Comparison of ENCODE assay signal across 8 mouse cellular contexts in genomic region chr15:79380468-79381444, GRCm38 (mm10). TPM values are rescaled to one million over a fixed set of nuclear protein-coding genes. Genes with fewer than 3 reads are reported as not detected.
DNase-seq lines count a peak whose midpoint lies in the region; ATAC-seq lines count a peak whose summit lies in the region.

No protein-coding gene starts in this region.

- peaks cover 31% of the 10 kb centered on the region for H3K36me3 ChIP-seq in intestine, embryonic 14.5 days (ENCODE audit: control insufficient read depth, insufficient read depth, low read length)
- H3K36me3 ChIP-seq in limb, embryonic 10.5 days = peaks cover 43% of the 10 kb centered on the region
- H3K36me3 ChIP-seq in midbrain, embryonic 11.5 days (ENCODE audit: control insufficient read depth, insufficient read depth, low read length) = peaks cover 2% of the 10 kb centered on the region; the same call in 1 of the 2 replicates

- H3K4me3 ChIP-seq in intestine, embryonic 14.5 days (ENCODE audit: low read depth, low read length) = no peak overlapping the region
- H3K4me3 ChIP-seq in limb, embryonic 10.5 days = no peak overlapping the region
- H3K4me3 ChIP-seq in midbrain, embryonic 11.5 days (ENCODE audit: low read depth, low read length) = no peak overlapping the region

- no peak overlapping the region for H3K4me2 ChIP-seq in intestine, embryonic 14.5 days (ENCODE audit: low read length)
- H3K4me2 ChIP-seq in midbrain, embryonic 11.5 days = no peak overlapping the region

- peak; percentile 56 for ATAC-seq in intestine, embryonic 14.5 days (replicated peaks; ENCODE audit: low FRiP score, low TSS enrichment, low read depth)
- ATAC-seq in midbrain, embryonic 11.5 days (ENCODE audit: low FRiP score) = peak; percentile 70

- no peak overlapping the region for H3K9ac ChIP-seq in intestine, embryonic 14.5 days (ENCODE audit: low read length)
- no peak overlapping the region for H3K9ac ChIP-seq in midbrain, embryonic 11.5 days (ENCODE audit: low read length)

- H3K27me3 ChIP-seq in intestine, embryonic 14.5 days (replicated peaks; ENCODE audit: control insufficient read depth, insufficient read depth, low read length) = no peaks in the 10 kb centered on the region
- H3K27me3 ChIP-seq in limb, embryonic 10.5 days (ENCODE audit: low read depth, poor library complexity, severe bottlenecking) = no peaks in the 10 kb centered on the region
- no peaks in the 10 kb centered on the region for H3K27me3 ChIP-seq in midbrain, embryonic 11.5 days (ENCODE audit: control insufficient read depth, insufficient read depth, low read length)

- H3K9me3 ChIP-seq in intestine, embryonic 14.5 days (ENCODE audit: control insufficient read depth, low read length) = no peaks in the 10 kb centered on the region
- no peaks in the 10 kb centered on the region for H3K9me3 ChIP-seq in limb, embryonic 10.5 days (replicated peaks)
- H3K9me3 ChIP-seq in midbrain, embryonic 11.5 days (ENCODE audit: control insufficient read depth, low read length) = no peaks in the 10 kb centered on the region

- H3K4me1 ChIP-seq in intestine, embryonic 14.5 days (replicated peaks; ENCODE audit: control insufficient read depth, insufficient read depth, low read length) = no peaks in the 10 kb centered on the region
- peaks cover 8% of the 10 kb centered on the region; the same call in 1 of the 2 replicates for H3K4me1 ChIP-seq in limb, embryonic 10.5 days
- no peaks in the 10 kb centered on the region for H3K4me1 ChIP-seq in midbrain, embryonic 11.5 days (ENCODE audit: control insufficient read depth, insufficient read depth, low read length)

- H3K27ac ChIP-seq in intestine, embryonic 14.5 days (ENCODE audit: low read depth) = no peak overlapping the region
- H3K27ac ChIP-seq in limb, embryonic 10.5 days = no peak overlapping the region
- no peak overlapping the region for H3K27ac ChIP-seq in midbrain, embryonic 11.5 days (ENCODE audit: low read depth, low read length)

- 55% methylated on average over 20 of the region's 23 CpGs for WGBS in intestine, embryonic 14.5 days
- 62% methylated on average over 20 of the region's 23 CpGs for WGBS in limb, embryonic 10.5 days
- WGBS in midbrain, embryonic 11.5 days = 59% methylated on average over 22 of the region's 23 CpGs

- DNase-seq in urinary bladder, postnatal 14 days (ENCODE audit: low spot score) = peak; percentile 79
- no peak for DNase-seq in urinary bladder, adult 2 months (ENCODE audit: low spot score)
- DNase-seq in cerebellum, adult 9-11 months = peak; percentile 79
- peak; percentile 88 for DNase-seq in gastrocnemius, postnatal 10 days
- DNase-seq in intestine, embryonic 14.5 days (ENCODE audit: low spot score) = peak; percentile 92
- DNase-seq in limb, embryonic 10.5 days (ENCODE audit: low spot score) = peak; percentile 88
- DNase-seq in midbrain, embryonic 11.5 days (ENCODE audit: low spot score, missing footprints) = peak; percentile 97
- DNase-seq in spleen, postnatal 14 days (ENCODE audit: low spot score in 2 of 2) = peak; percentile 31 to 67

RNA-seq across cellular contexts. Expression of gene Tmem184b, which starts 22.6 kb away (rescaled TPM):
- 51.5 and 68.3 TPM in 2 replicates for polyA plus RNA-seq in urinary bladder, adult 2 months (2012; rRNA removed)
- total RNA-seq in gastrocnemius, postnatal 10 days (2021) = 10 to 100 TPM; 42.0 to 47.5 TPM
- polyA plus RNA-seq in intestine, embryonic 14.5 days (2014; fragmentation: Nextera tagmentation; extraction: Ambion mirVana) = 53.0 and 56.6 TPM in 2 replicates
- polyA plus RNA-seq in limb, embryonic 10.5 days (2016; fragmentation: Nextera tagmentation; extraction: Ambion mirVana) = 63.5 and 74.8 TPM in 2 replicates
- 25.5 and 33.8 TPM in 2 replicates for polyA plus RNA-seq in midbrain, embryonic 11.5 days (2014; fragmentation: Nextera tagmentation; extraction: Ambion mirVana)

RNA-seq across cellular contexts. Expression of gene Maff, which starts 34.3 kb away (rescaled TPM):
- polyA plus RNA-seq in urinary bladder, adult 2 months (2012; rRNA removed) = 11.0 and 13.0 TPM in 2 replicates
- 1 to 10 TPM; 2.0 to 2.6 TPM for total RNA-seq in gastrocnemius, postnatal 10 days (2021)
- 6.4 and 8.9 TPM in 2 replicates for polyA plus RNA-seq in intestine, embryonic 14.5 days (2014; fragmentation: Nextera tagmentation; extraction: Ambion mirVana)
- polyA plus RNA-seq in limb, embryonic 10.5 days (2016; fragmentation: Nextera tagmentation; extraction: Ambion mirVana) = 1.2 and 1.5 TPM in 2 replicates
- 1.0 and 2.3 TPM in 2 replicates for polyA plus RNA-seq in midbrain, embryonic 11.5 days (2014; fragmentation: Nextera tagmentation; extraction: Ambion mirVana)

RNA-seq across cellular contexts. Expression of gene Pla2g6, which starts 52.6 kb away (rescaled TPM):
- 20.5 and 20.6 TPM in 2 replicates for polyA plus RNA-seq in urinary bladder, adult 2 months (2012; rRNA removed)
- total RNA-seq in gastrocnemius, postnatal 10 days (2021) = 1 to 10 TPM; 9.2 to 9.8 TPM
- polyA plus RNA-seq in intestine, embryonic 14.5 days (2014; fragmentation: Nextera tagmentation; extraction: Ambion mirVana) = 17.0 and 20.7 TPM in 2 replicates
- 17.0 and 18.2 TPM in 2 replicates for polyA plus RNA-seq in limb, embryonic 10.5 days (2016; fragmentation: Nextera tagmentation; extraction: Ambion mirVana)
- polyA plus RNA-seq in midbrain, embryonic 11.5 days (2014; fragmentation: Nextera tagmentation; extraction: Ambion mirVana) = 18.4 and 20.6 TPM in 2 replicates
